Mouse (Mus musculus): ENCODE results near the gene Rab3ip.

The Rab3ip gene

GRCm38 (mm10) chr10:116871329-116872015, 79.1 kb downstream of the Rab3ip start:
- no peak for DNase-seq (ENCODE audit: low spot score in 2 of 2)

- no peak for DNase-seq (ENCODE audit: low spot score in 2 of 2)
Observed at GRCm38 (mm10) chr10:116870819-116871218, 79.8 kb downstream of the Rab3ip start.

Measured in heart, adult 9 months (tissue).